ENCODE assay signal across 8 mouse cellular contexts in genomic region chr3:157566725-157567565, GRCm38 (mm10). TPM values are rescaled to one million over a fixed set of nuclear protein-coding genes. Genes with fewer than 3 reads are reported as not detected.
DNase-seq lines count a peak whose midpoint lies in the region; ATAC-seq and TF ChIP-seq lines count a peak whose summit lies in the region.

TSS of gene Ptger3 (plus strand) at chr3:157566892.

- TF ChIP-seq POLR2A in olfactory bulb, adult 2 months (IDR thresholded peaks at IDR 0.05; ENCODE audit: insufficient read depth, low read depth, low read length), result no peak

- H3K36me3 ChIP-seq in heart, embryonic 13.5 days, result no peaks in the 10 kb centered on the region
- no peaks in the 10 kb centered on the region for H3K36me3 ChIP-seq in kidney, postnatal 0 days (ENCODE audit: insufficient read depth, low read length)
- no peaks in the 10 kb centered on the region for H3K36me3 ChIP-seq in liver, embryonic 16.5 days (ENCODE audit: control insufficient read depth, insufficient read depth)

- peak within 1 kb of the TSS; percentile 60 for H3K4me3 ChIP-seq in heart, embryonic 13.5 days
- peak within 1 kb of the TSS; percentile 43 for H3K4me3 ChIP-seq in kidney, postnatal 0 days (replicated peaks; ENCODE audit: low read depth, low read length)
- H3K4me3 ChIP-seq in liver, embryonic 16.5 days (ENCODE audit: low read depth, low read length), result peak within 1 kb of the TSS; percentile 52
- peak within 1 kb of the TSS; percentile 35 for H3K4me3 ChIP-seq in olfactory bulb, adult 2 months (ENCODE audit: insufficient read depth, low read depth, low read length)

- H3K4me1 ChIP-seq in heart, embryonic 13.5 days, result peaks cover 12% of the 10 kb centered on the region
- peaks cover 11% of the 10 kb centered on the region for H3K4me1 ChIP-seq in kidney, postnatal 0 days (replicated peaks; ENCODE audit: insufficient read depth, low read length)
- peaks cover 9% of the 10 kb centered on the region for H3K4me1 ChIP-seq in liver, embryonic 16.5 days (ENCODE audit: control insufficient read depth, low read depth, low read length)
- peaks cover 15% of the 10 kb centered on the region for H3K4me1 ChIP-seq in olfactory bulb, adult 2 months (ENCODE audit: control insufficient read depth, insufficient read depth, low read length)

- peak; percentile 9 for DNase-seq in ovary, postnatal 10 days (ENCODE audit: low spot score)
- DNase-seq in ovary, adult 18-20 months (ENCODE audit: low spot score), result no peak
- peak; percentile 62 for DNase-seq in embryo, embryonic 10 days (ENCODE audit: low spot score)
- peak; percentile 31 for DNase-seq in kidney, postnatal 0 days (ENCODE audit: low spot score)
- DNase-seq in c-Kit-positive CD71-positive TER-119-positive erythroid progenitor cells, embryonic 14.5 days (ENCODE audit: low spot score), result no peak

- peak within 1 kb of the TSS; percentile 95 for H3K4me2 ChIP-seq in heart, embryonic 13.5 days
- H3K4me2 ChIP-seq in kidney, postnatal 0 days (ENCODE audit: low read length), result peak within 1 kb of the TSS; percentile 75
- peak within 1 kb of the TSS; percentile 70 for H3K4me2 ChIP-seq in liver, embryonic 16.5 days (ENCODE audit: low read depth, low read length)

- peak; percentile 4; the same call in 1 of the 2 replicates for TF ChIP-seq CTCF in kidney, postnatal 0 days (IDR thresholded peaks at IDR 0.05; ENCODE audit: low read depth)
- no peak for TF ChIP-seq CTCF in olfactory bulb, adult 2 months (IDR thresholded peaks at IDR 0.05; ENCODE audit: insufficient read depth, low read depth, low read length)

- no peak within 1 kb of the TSS for H3K27ac ChIP-seq in heart, embryonic 13.5 days (replicated peaks)
- H3K27ac ChIP-seq in kidney, postnatal 0 days, result no peak within 1 kb of the TSS
- H3K27ac ChIP-seq in liver, embryonic 16.5 days (ENCODE audit: low read length), result no peak within 1 kb of the TSS
- H3K27ac ChIP-seq in olfactory bulb, adult 2 months (ENCODE audit: insufficient read depth, low read depth, low read length), result no peak within 1 kb of the TSS

- no peaks in the 10 kb centered on the region for H3K9me3 ChIP-seq in heart, embryonic 13.5 days
- no peaks in the 10 kb centered on the region for H3K9me3 ChIP-seq in kidney, postnatal 0 days (replicated peaks; ENCODE audit: low read length)
- H3K9me3 ChIP-seq in liver, embryonic 16.5 days (replicated peaks; ENCODE audit: control insufficient read depth, low read length), result no peaks in the 10 kb centered on the region

- ATAC-seq in heart, embryonic 13.5 days (ENCODE audit: extremely low read depth, insufficient number of reproducible peaks, low FRiP score, low TSS enrichment), result peak; percentile 52
- ATAC-seq in kidney, postnatal 0 days (replicated peaks; ENCODE audit: low FRiP score, low read depth), result peak; percentile 68
- ATAC-seq in liver, embryonic 16.5 days (ENCODE audit: low read depth), result peak; percentile 52

- WGBS in heart, embryonic 13.5 days, result under 1% methylated on average over 83 of the region's 84 CpGs
- WGBS in kidney, postnatal 0 days, result under 1% methylated on average over 82 of the region's 84 CpGs
- WGBS in liver, embryonic 16.5 days (ENCODE audit: insufficient replicate concordance), result under 1% methylated on average over 80 of the region's 84 CpGs
- under 1% methylated on average over 84 of the region's 84 CpGs for WGBS in olfactory bulb, adult 2 months

- peaks cover 51% of the 10 kb centered on the region for H3K27me3 ChIP-seq in heart, embryonic 13.5 days (replicated peaks)
- peaks cover 19% of the 10 kb centered on the region for H3K27me3 ChIP-seq in kidney, postnatal 0 days (ENCODE audit: insufficient read depth, low read length)
- peaks cover 25% of the 10 kb centered on the region for H3K27me3 ChIP-seq in liver, embryonic 16.5 days (ENCODE audit: control insufficient read depth, insufficient read depth, low read depth, low read length)

- peak within 1 kb of the TSS; percentile 65 for H3K9ac ChIP-seq in heart, embryonic 13.5 days
- 0 out of 2 replicates have a peak within 1 kb of the TSS, but pooled peaks have one; percentile 35 for H3K9ac ChIP-seq in kidney, postnatal 0 days (ENCODE audit: low read depth, low read length)
- H3K9ac ChIP-seq in liver, embryonic 16.5 days (ENCODE audit: low read depth, low read length), result no peak within 1 kb of the TSS

RNA-seq across cellular contexts. Expression of gene Ptger3, which starts in this region (rescaled TPM):
- polyA plus RNA-seq in heart, embryonic 13.5 days (2015; fragmentation: Nextera tagmentation; extraction: Ambion mirVana), result 2.2 and 3.3 TPM in 2 replicates
- 27.8 and 30.2 TPM in 2 replicates for polyA plus RNA-seq in kidney, postnatal 0 days (2015; fragmentation: Nextera tagmentation; extraction: Ambion mirVana)
- polyA plus RNA-seq in liver, embryonic 16.5 days (2015; fragmentation: Nextera tagmentation; extraction: Ambion mirVana), result 2.7 and 3.1 TPM in 2 replicates
- polyA plus RNA-seq in olfactory bulb, adult 2 months (2012; ENCODE audit: insufficient read depth, insufficient read length, low replicate concordance, missing spikeins), result not detected in 2 replicates

Comparison
In these comparisons a context has a peak if more than half of its experiments do, and no peak if none do; other contexts are left out.
1. DNase-seq: peak in ovary, postnatal 10 days (single experiment), embryo, embryonic 10 days (single experiment) and kidney, postnatal 0 days (single experiment); none in ovary, adult 18-20 months (single experiment) and c-Kit-positive CD71-positive TER-119-positive erythroid progenitor cells, embryonic 14.5 days (single experiment).
2. Peak in every context shown above with its lines, with median percentiles within 50 percentile points of each other: ATAC-seq, H3K4me2 ChIP-seq and H3K4me3 ChIP-seq.